Mouse (Mus musculus) G1E (cell line): Measurements from ENCODE around the gene Ppp1r1a.

Source experiments
- CTCF ChIP-seq: IDR thresholded peaks from 2 replicates; pipeline ENCODE4 v1.5.1; 2012; ENCODE audit warnings: low read depth, low read length, inconsistent platforms, mixed read lengths
- GATA1 ChIP-seq: IDR thresholded peaks from 2 replicates; pipeline ENCODE4 v1.6.1; 2012; ENCODE audit warnings: borderline replicate concordance, low read length, inconsistent platforms, mixed read lengths
- GATA2 ChIP-seq: IDR thresholded peaks from 2 replicates; pipeline ENCODE4 v1.6.1; 2012; ENCODE audit warnings: low read depth, low read length, inconsistent platforms, borderline replicate concordance
- TAL1 ChIP-seq: conservative IDR thresholded peaks from 2 replicates; pipeline ENCODE4 v1.6.1; 2012; ENCODE audit warnings: low read depth, low read length, inconsistent platforms, mixed read lengths

- TF ChIP-seq CTCF: no peak
- TF ChIP-seq GATA1: no peak
- no peak for TF ChIP-seq TAL1
- TF ChIP-seq GATA2: no peak
Observed at GRCm38 (mm10) chr15:103514914-103515313, 22.9 kb downstream of the Ppp1r1a start.
